Mouse (Mus musculus): ENCODE measurements at regions not wholly inside any gene's neighbourhood (a gene's known extent, or its start where the extent isn't known, plus 50 kb on each side); places are given as distances from the start of the nearest gene placed in this dataset.

- no peak for DNase-seq
Measured at GRCm38 (mm10) chr10:20776640-20777413, 51.9 kb upstream of the Pde7b start.

- no peak for DNase-seq
Measured at GRCm38 (mm10) chr10:20775731-20776429, 51.0 kb upstream of the Pde7b start.

Data from right cerebral cortex, adult 18-20 months (tissue).